Mouse (Mus musculus): ENCODE measurements at regions not wholly inside any gene's neighbourhood (a gene's known extent, or its start where the extent isn't known, plus 50 kb on each side); places are given as distances from the start of the nearest gene placed in this dataset.

DNA sequence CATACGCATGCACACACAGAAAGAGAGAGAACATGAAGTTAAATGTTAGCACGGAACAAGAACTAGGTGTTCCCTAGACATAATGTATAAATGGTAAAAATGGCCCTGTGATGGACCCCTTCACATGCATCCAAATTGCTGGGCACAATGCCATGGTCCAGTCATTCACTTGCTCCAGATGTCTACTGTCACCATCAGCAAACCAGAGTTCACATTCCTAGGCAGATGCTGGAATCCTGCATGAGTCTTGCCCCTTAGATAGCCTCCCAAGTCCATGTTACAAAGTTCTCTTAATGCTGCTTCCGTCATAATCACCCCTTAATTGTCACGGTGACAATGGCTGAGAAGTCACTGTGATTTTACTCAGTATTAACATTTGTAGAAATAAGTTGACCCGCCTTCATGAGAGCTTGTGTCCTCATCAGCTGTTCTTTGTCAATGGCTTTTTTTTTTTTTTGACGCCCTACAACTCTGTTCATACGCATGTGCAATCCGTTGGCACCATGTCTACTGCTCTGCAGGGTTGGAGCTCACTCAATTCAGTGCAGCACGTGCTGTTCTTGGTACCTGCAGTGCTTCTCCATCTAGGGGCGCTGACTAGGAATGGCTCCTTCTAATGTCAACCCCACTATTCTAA is 179.4 kb downstream of the Basp1 start:
- WGBS, result 93% methylated on average over 10 of the region's 10 CpGs
- Histone ChIP-seq H3K4me3 (ENCODE audit: low read depth, low read length) (no peak overlapping the region), H3K27ac (ENCODE audit: low read depth, low read length) (no peak overlapping the region)

DNA sequence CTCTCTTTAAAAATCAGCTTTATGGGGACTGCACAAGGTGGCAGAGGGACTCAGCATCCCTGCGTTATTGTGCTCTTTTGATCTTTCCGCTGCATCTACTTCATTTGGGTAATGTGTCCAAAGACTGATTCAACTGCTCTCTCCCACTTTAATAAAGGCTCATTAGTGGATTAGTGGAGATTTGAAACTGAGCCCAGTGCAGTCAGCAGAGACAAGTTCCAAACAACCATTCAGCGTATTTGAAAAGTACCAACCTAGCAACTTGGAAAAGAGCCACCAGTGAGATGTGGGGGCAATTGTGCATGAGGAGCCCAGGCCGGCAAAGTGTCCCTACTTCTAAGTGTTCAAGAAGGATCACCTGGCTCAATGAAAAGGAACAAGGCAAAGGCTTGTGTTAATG is 183.4 kb downstream of the Basp1 start:
- Histone ChIP-seq H3K36me3 (ENCODE audit: control insufficient read depth, insufficient read depth, low read length) (no peaks in the 10 kb centered on the region), H3K4me1 (replicated peaks; ENCODE audit: control insufficient read depth, insufficient read depth, low read length) (no peaks in the 10 kb centered on the region), H3K27ac (ENCODE audit: low read depth, low read length) (no peak overlapping the region), H3K9me3 (ENCODE audit: control insufficient read depth, low read length) (no peaks in the 10 kb centered on the region), H3K4me2 (ENCODE audit: low read depth, low read length, severe bottlenecking) (no peak overlapping the region), H3K27me3 (ENCODE audit: control insufficient read depth, insufficient read depth, low read length) (no peaks in the 10 kb centered on the region), H3K4me3 (ENCODE audit: low read depth, low read length) (no peak overlapping the region), H3K9ac (ENCODE audit: low read length) (no peak overlapping the region)
- no peak for DNase-seq (ENCODE audit: low spot score)
- ATAC-seq (replicated peaks; ENCODE audit: low FRiP score), result peak; percentile 73
- 36% methylated on average over 4 of the region's 4 CpGs for WGBS

More for the DNA sequence above, 179.4 kb downstream of the Basp1 start:
- no peaks in the 10 kb centered on the region for H3K9me3 ChIP-seq (ENCODE audit: control insufficient read depth, low read length)
- H3K4me2 ChIP-seq (ENCODE audit: low read depth, low read length, severe bottlenecking), result no peak overlapping the region
- no peaks in the 10 kb centered on the region for H3K27me3 ChIP-seq (ENCODE audit: control insufficient read depth, insufficient read depth, low read length)
- no peak for ATAC-seq (replicated peaks; ENCODE audit: low FRiP score)
- DNase-seq (ENCODE audit: low spot score), result no peak
- no peaks in the 10 kb centered on the region for H3K36me3 ChIP-seq (ENCODE audit: control insufficient read depth, insufficient read depth, low read length)
- H3K9ac ChIP-seq (ENCODE audit: low read length), result no peak overlapping the region
- H3K4me1 ChIP-seq (replicated peaks; ENCODE audit: control insufficient read depth, insufficient read depth, low read length), result no peaks in the 10 kb centered on the region

DNA sequence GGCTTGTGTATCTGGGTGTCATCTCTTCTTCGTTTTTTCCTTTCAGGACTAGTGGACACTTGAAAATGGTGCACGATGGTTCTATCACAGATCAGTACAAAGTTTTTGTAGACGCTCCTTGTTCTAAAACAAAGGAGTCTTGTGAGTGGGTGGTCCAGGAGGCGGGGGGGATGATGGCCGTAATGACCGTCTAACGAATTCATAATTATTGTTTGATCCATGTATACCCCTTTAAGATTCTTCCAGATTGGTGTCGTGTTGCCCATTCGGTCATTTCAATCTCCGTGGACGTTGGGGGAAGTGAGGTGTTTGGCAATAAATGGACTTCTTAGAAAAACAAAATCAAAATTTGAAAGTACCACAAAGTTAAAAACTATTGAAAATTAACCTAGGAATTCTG is 183.8 kb downstream of the Basp1 start:
- H3K4me3 ChIP-seq (ENCODE audit: low read depth, low read length), result no peak overlapping the region
- H3K9me3 ChIP-seq (ENCODE audit: control insufficient read depth, low read length), result no peaks in the 10 kb centered on the region
- ATAC-seq (replicated peaks; ENCODE audit: low FRiP score) (0 out of 2 replicates have a peak, but pooled peaks have one; percentile 20), DNase-seq (ENCODE audit: low spot score) (no peak)
- no peaks in the 10 kb centered on the region for H3K27me3 ChIP-seq (ENCODE audit: control insufficient read depth, insufficient read depth, low read length)
- no peak overlapping the region for H3K4me2 ChIP-seq (ENCODE audit: low read depth, low read length, severe bottlenecking)
- H3K4me1 ChIP-seq (replicated peaks; ENCODE audit: control insufficient read depth, insufficient read depth, low read length), result no peaks in the 10 kb centered on the region
- no peak overlapping the region for H3K27ac ChIP-seq (ENCODE audit: low read depth, low read length)
- WGBS, result 70% methylated on average over 11 of the region's 11 CpGs
- no peaks in the 10 kb centered on the region for H3K36me3 ChIP-seq (ENCODE audit: control insufficient read depth, insufficient read depth, low read length)
- no peak overlapping the region for H3K9ac ChIP-seq (ENCODE audit: low read length)

DNA sequence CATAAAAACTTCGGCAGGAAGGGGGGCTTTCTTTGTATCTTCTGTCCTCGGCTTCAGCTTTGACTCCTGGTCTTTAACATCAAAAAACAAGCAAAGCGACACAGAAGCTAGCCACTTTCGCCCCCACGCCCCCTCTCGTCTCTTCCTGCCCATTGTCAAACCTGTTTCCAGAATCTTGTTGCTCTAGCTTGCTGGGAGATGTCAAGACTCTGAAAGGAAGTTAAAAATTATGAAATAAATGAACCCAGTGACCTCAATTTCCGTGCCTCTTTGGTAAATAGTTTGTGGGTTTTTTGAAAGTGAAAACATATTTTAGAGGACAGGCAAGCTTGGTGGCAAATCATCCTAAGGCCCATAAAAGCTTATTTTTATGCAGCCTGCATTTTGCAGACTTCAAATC is 186.1 kb downstream of the Basp1 start:
- Histone ChIP-seq H3K4me2 (ENCODE audit: low read depth, low read length, severe bottlenecking) (no peak overlapping the region), H3K9ac (ENCODE audit: low read length) (no peak overlapping the region), H3K4me3 (ENCODE audit: low read depth, low read length) (no peak overlapping the region), H3K27ac (ENCODE audit: low read depth, low read length) (no peak overlapping the region), H3K9me3 (ENCODE audit: control insufficient read depth, low read length) (no peaks in the 10 kb centered on the region), H3K36me3 (ENCODE audit: control insufficient read depth, insufficient read depth, low read length) (no peaks in the 10 kb centered on the region), H3K4me1 (replicated peaks; ENCODE audit: control insufficient read depth, insufficient read depth, low read length) (no peaks in the 10 kb centered on the region), H3K27me3 (ENCODE audit: control insufficient read depth, insufficient read depth, low read length) (no peaks in the 10 kb centered on the region)
- no peak for DNase-seq (ENCODE audit: low spot score)
- 73% methylated on average over 7 of the region's 7 CpGs for WGBS
- ATAC-seq (replicated peaks; ENCODE audit: low FRiP score), result no peak

DNA sequence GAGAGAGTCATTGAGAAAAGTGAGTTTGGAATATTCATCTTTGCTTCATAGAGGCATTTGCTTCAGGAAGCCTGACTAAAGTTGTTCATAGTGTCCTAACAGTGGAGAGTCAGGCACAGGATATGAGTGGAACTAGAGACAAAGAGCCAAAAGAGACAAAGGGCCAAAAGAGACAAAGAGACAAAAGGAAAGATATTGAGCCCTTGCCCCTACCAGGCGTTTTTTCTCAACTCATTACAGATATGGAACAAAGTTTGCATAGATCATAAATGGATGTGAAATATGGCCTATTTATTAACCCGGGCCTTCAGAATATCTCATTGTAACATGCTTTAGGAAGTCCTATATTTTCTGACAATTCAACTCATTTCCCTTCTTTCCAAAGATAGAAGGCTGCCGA is 187.6 kb downstream of the Basp1 start:
- ATAC-seq (replicated peaks; ENCODE audit: low FRiP score) (no peak), DNase-seq (ENCODE audit: low spot score) (no peak)
- WGBS, result 18% methylated on average over 3 of the region's 3 CpGs

DNA sequence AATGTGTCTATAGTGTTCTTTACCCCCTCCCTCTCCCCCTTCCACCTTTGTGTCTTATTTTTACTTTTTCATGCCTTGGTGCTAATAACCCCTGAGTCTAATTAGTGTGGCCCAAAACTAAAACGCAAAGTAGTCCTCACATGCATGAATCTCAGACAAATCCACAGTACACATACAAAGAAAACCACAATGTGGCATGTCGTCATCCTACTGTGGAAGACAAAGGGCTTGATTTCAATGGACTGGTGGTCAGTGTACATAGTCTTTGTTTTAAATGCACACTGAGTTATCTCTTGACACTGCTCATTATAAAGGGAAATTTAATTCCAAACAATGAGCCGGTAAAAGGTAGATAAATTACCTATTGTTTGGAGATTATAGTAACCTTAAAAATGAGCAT is 188.1 kb downstream of the Basp1 start:
- 15% methylated on average over 3 of the region's 3 CpGs for WGBS
- H3K27ac ChIP-seq (ENCODE audit: low read depth, low read length), result no peak overlapping the region
- DNase-seq (ENCODE audit: low spot score) (no peak), ATAC-seq (replicated peaks; ENCODE audit: low FRiP score) (no peak)
- H3K4me3 ChIP-seq (ENCODE audit: low read depth, low read length), result no peak overlapping the region
- no peaks in the 10 kb centered on the region for H3K36me3 ChIP-seq (ENCODE audit: control insufficient read depth, insufficient read depth, low read length)
- no peaks in the 10 kb centered on the region for H3K27me3 ChIP-seq (ENCODE audit: control insufficient read depth, insufficient read depth, low read length)
- H3K4me2 ChIP-seq (ENCODE audit: low read depth, low read length, severe bottlenecking), result no peak overlapping the region
- H3K9ac ChIP-seq (ENCODE audit: low read length), result no peak overlapping the region
- no peaks in the 10 kb centered on the region for H3K4me1 ChIP-seq (replicated peaks; ENCODE audit: control insufficient read depth, insufficient read depth, low read length)
- H3K9me3 ChIP-seq (ENCODE audit: control insufficient read depth, low read length), result no peaks in the 10 kb centered on the region

More for the DNA sequence above, 187.6 kb downstream of the Basp1 start:
- Histone ChIP-seq H3K9me3 (ENCODE audit: control insufficient read depth, low read length) (no peaks in the 10 kb centered on the region), H3K36me3 (ENCODE audit: control insufficient read depth, insufficient read depth, low read length) (no peaks in the 10 kb centered on the region), H3K9ac (ENCODE audit: low read length) (no peak overlapping the region), H3K27ac (ENCODE audit: low read depth, low read length) (no peak overlapping the region), H3K4me3 (ENCODE audit: low read depth, low read length) (no peak overlapping the region), H3K27me3 (ENCODE audit: control insufficient read depth, insufficient read depth, low read length) (no peaks in the 10 kb centered on the region), H3K4me2 (ENCODE audit: low read depth, low read length, severe bottlenecking) (no peak overlapping the region), H3K4me1 (replicated peaks; ENCODE audit: control insufficient read depth, insufficient read depth, low read length) (no peaks in the 10 kb centered on the region)

DNA sequence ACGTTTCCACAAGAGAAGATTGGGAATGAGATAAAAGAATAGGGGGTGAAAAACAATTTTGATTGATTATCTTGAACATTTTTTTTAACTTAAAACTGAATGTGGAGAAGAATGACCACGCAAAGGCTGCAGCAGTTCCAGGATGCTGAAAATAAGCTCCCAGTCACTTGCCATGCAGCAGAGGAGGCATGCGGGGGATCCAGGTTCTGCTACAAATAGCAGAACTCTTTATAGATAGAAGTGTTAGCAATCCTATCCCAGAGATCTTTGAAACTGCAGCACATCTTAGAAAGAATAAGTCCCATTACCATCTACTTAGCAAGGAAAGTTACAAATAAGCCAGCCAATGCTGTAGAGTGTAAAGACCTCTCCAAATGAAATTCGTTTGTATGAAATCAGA is 191.8 kb downstream of the Basp1 start:
- Histone ChIP-seq H3K36me3 (ENCODE audit: control insufficient read depth, insufficient read depth, low read length) (no peaks in the 10 kb centered on the region), H3K27ac (ENCODE audit: low read depth, low read length) (no peak overlapping the region), H3K4me2 (ENCODE audit: low read depth, low read length, severe bottlenecking) (no peak overlapping the region), H3K4me3 (ENCODE audit: low read depth, low read length) (no peak overlapping the region), H3K27me3 (ENCODE audit: control insufficient read depth, insufficient read depth, low read length) (no peaks in the 10 kb centered on the region), H3K4me1 (replicated peaks; ENCODE audit: control insufficient read depth, insufficient read depth, low read length) (no peaks in the 10 kb centered on the region), H3K9me3 (ENCODE audit: control insufficient read depth, low read length) (no peaks in the 10 kb centered on the region), H3K9ac (ENCODE audit: low read length) (no peak overlapping the region)
- no peak for DNase-seq (ENCODE audit: low spot score)
- WGBS, result 93% methylated on average over 4 of the region's 4 CpGs
- no peak for ATAC-seq (replicated peaks; ENCODE audit: low FRiP score)

DNA sequence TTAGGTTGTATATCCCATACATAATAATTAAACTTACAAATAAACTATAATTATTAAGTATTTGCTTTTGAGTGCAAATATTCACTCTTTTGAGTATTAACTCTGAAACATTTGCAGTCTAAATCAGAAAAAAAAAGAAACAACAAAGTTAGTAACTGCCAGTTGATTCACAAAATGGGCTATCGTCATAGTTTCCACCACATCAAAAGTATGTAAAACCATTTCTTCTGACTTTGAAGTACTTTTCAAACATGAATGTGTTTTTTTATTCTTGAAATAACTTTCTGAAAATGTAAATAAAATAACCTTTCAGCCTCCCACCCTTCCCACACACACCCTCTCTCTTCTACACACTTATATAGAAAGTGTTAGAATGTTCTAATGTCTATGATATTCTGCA is 197.2 kb downstream of the Basp1 start:
- Histone ChIP-seq H3K27me3 (ENCODE audit: control insufficient read depth, insufficient read depth, low read length) (no peaks in the 10 kb centered on the region), H3K4me2 (ENCODE audit: low read depth, low read length, severe bottlenecking) (no peak overlapping the region), H3K4me1 (replicated peaks; ENCODE audit: control insufficient read depth, insufficient read depth, low read length) (no peaks in the 10 kb centered on the region), H3K9ac (ENCODE audit: low read length) (no peak overlapping the region), H3K4me3 (ENCODE audit: low read depth, low read length) (no peak overlapping the region), H3K36me3 (ENCODE audit: control insufficient read depth, insufficient read depth, low read length) (no peaks in the 10 kb centered on the region), H3K27ac (ENCODE audit: low read depth, low read length) (no peak overlapping the region), H3K9me3 (ENCODE audit: control insufficient read depth, low read length) (no peaks in the 10 kb centered on the region)
- WGBS, result 100% methylated on average over 1 of the region's 1 CpGs
- DNase-seq (ENCODE audit: low spot score), result no peak
- ATAC-seq (replicated peaks; ENCODE audit: low FRiP score), result no peak

DNA sequence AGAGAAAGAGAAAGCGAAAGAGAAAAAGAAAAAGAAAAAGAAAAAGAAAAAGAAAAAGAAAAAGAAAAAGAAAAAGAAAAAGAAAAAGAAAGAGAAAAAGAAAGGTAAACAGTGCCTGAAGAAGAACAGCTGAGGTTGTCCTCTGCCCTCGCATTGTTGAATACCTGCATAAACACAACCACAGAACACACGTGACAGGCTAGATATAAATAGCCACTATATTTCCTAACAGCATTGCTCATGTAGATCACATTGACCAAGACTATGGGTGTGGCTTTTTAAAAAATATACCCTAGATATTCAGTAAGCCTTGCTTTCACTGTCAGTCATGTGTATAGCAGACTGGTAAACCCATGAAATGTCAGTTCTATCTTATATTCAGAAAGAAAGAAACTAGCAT is 211.5 kb downstream of the Basp1 start:
- H3K4me1 ChIP-seq (replicated peaks; ENCODE audit: control insufficient read depth, insufficient read depth, low read length), result no peaks in the 10 kb centered on the region
- no peak overlapping the region for H3K4me3 ChIP-seq (ENCODE audit: low read depth, low read length)
- H3K4me2 ChIP-seq (ENCODE audit: low read depth, low read length, severe bottlenecking), result no peak overlapping the region
- H3K9ac ChIP-seq (ENCODE audit: low read length), result no peak overlapping the region
- 89% methylated on average over 3 of the region's 3 CpGs for WGBS
- no peaks in the 10 kb centered on the region for H3K27me3 ChIP-seq (ENCODE audit: control insufficient read depth, insufficient read depth, low read length)
- ATAC-seq (replicated peaks; ENCODE audit: low FRiP score), result no peak
- no peak for DNase-seq (ENCODE audit: low spot score)
- no peaks in the 10 kb centered on the region for H3K36me3 ChIP-seq (ENCODE audit: control insufficient read depth, insufficient read depth, low read length)
- H3K27ac ChIP-seq (ENCODE audit: low read depth, low read length), result no peak overlapping the region
- H3K9me3 ChIP-seq (ENCODE audit: control insufficient read depth, low read length), result no peaks in the 10 kb centered on the region

All from forebrain, embryonic 11.5 days (tissue).